Mouse (Mus musculus): ENCODE measurements around the gene Pde9a. TPM values are rescaled to one million over a fixed set of nuclear protein-coding genes. Genes with fewer than 3 reads are reported as not detected.

The Pde9a gene
- total and polyA plus RNA-seq, 3 experiments: 0.56 TPM; not detected in 2

DNA sequence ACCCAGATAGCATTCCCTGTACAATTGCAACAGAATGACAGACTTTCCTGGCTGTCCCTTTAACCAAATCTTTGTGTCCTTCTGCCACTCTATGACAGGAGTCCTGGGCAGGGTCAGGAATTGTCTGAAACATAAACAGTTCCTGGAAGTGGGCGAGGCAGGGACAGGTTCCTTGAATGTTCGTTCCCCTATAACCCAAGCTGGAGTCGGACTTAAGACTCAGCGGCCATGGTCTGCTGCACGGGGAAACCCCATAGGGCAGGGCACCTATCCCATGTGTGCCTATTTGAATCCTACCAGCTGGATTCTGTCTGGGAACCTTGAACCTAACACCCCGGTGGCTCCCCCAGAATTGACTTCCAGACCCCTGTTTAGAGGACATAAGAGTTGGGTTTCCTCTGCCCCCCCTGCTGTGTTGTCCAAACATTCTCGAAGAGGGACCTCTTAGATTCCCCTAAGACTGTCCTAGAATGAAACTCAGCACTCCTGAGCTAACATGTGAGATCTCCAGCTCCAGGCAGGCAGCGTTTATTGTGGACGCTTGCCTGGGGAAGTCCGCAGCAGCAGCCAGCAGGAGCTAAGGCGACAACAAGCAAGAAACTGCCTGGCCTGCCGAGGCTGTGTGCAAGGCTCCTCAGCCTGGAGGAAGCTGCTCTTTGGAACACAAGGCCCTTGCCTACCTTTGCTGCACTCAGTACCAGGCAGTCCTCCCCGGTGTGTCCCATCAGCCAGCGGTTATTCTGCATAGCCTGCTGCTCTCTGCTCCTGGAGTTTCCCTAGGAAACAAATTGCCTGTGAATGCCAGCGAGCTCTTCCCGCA lies 48.2 kb downstream of the Pde9a start:
- peaks cover 0 to 2% of the 10 kb centered on the region in 2 experiments; a peak in 1 of 4 replicates for H3K36me3 ChIP-seq (ENCODE audit: control insufficient read depth in 1 of 2, insufficient read depth in 2 of 2, low read length in 2 of 2)
- H3K9me3 ChIP-seq (replicated peaks; ENCODE audit: insufficient read depth, low read length): no peaks in the 10 kb centered on the region
- H3K4me1 ChIP-seq (ENCODE audit: control insufficient read depth in 1 of 2, insufficient read depth in 2 of 2, low read length in 2 of 2): peaks cover 0 to 3% of the 10 kb centered on the region in 2 experiments; a peak in 1 of 4 replicates
- no peak overlapping the region for H3K27ac ChIP-seq (ENCODE audit: control insufficient read depth, low read depth, low read length)
- no peak overlapping the region for H3K4me3 ChIP-seq (ENCODE audit: control insufficient read depth in 1 of 2, insufficient read depth in 1 of 2, low read depth in 2 of 2, low read length in 2 of 2)
- TF ChIP-seq MYB (IDR thresholded peaks at IDR 0.05; ENCODE audit: low read depth, low read length) (no peak), POLR2A (IDR thresholded peaks at IDR 0.05; ENCODE audit: control insufficient read depth in 1 of 2, insufficient read depth in 1 of 2, low read depth in 1 of 2, low read length in 2 of 2, poor library complexity in 1 of 2) (no peak), MYC (IDR thresholded peaks at IDR 0.05; ENCODE audit: low read depth, low read length) (no peak), ZNF384 (IDR thresholded peaks at IDR 0.05; ENCODE audit: low read depth, low read length) (no peak), MAX (IDR thresholded peaks at IDR 0.05; ENCODE audit: low read length) (no peak), EP300 (IDR thresholded peaks at IDR 0.05; ENCODE audit: low read depth in 1 of 2, low read length in 2 of 2) (no peak), ZKSCAN1 (IDR thresholded peaks at IDR 0.05; ENCODE audit: low read depth, low read length) (no peak), GABPA (IDR thresholded peaks at IDR 0.05; ENCODE audit: low read depth, low read length) (no peak), RCOR1 (IDR thresholded peaks at IDR 0.05; ENCODE audit: low read depth, low read length) (no peak), HCFC1 (IDR thresholded peaks at IDR 0.05; ENCODE audit: low read depth, low read length) (no peak), ELF1 (IDR thresholded peaks at IDR 0.05; ENCODE audit: low read depth, low read length) (no peak), CTCF (IDR thresholded peaks at IDR 0.05 in 2 of 3, conservative IDR thresholded peaks at IDR 0.05 in 1 of 3; ENCODE audit: control insufficient read depth in 1 of 3, insufficient read depth in 1 of 3, low read depth in 2 of 3, low read length in 3 of 3, poor library complexity in 1 of 3, severe bottlenecking in 1 of 3) (no peak), POLR2AphosphoS2 (IDR thresholded peaks at IDR 0.05; ENCODE audit: low read length) (no peak)
- DNase-seq (ENCODE audit: low read depth, low spot score): no peak
- H3K79me2 ChIP-seq (ENCODE audit: control insufficient read depth, insufficient read depth, low read length, poor library complexity): no peaks in the 10 kb centered on the region
- no peak overlapping the region for H3K9ac ChIP-seq (ENCODE audit: control insufficient read depth, low read depth, low read length, poor library complexity, severe bottlenecking)
- no peaks in the 10 kb centered on the region for H3K27me3 ChIP-seq (ENCODE audit: control insufficient read depth in 1 of 2, insufficient read depth in 2 of 2, low read length in 2 of 2)

GRCm38 (mm10) chr17:31434825-31435325 lies 48.9 kb downstream of the Pde9a start:
- no peak overlapping the region for H3K27ac ChIP-seq (ENCODE audit: control insufficient read depth, low read depth, low read length)
- no peak for TF ChIP-seq USF2 (IDR thresholded peaks at IDR 0.05; ENCODE audit: borderline replicate concordance in 1 of 2, insufficient read depth in 1 of 2, low read depth in 1 of 2, low read length in 2 of 2)
- TF ChIP-seq TBP (IDR thresholded peaks at IDR 0.05; ENCODE audit: low read depth, low read length): no peak
- no peak for TF ChIP-seq MXI1 (IDR thresholded peaks at IDR 0.05; ENCODE audit: low read depth, low read length)
- TF ChIP-seq UBTF (IDR thresholded peaks at IDR 0.05; ENCODE audit: borderline replicate concordance, insufficient read depth, low read depth, low read length): no peak
- no peak for TF ChIP-seq JUND (IDR thresholded peaks at IDR 0.05; ENCODE audit: low read depth, low read length)
- no peak for TF ChIP-seq MYC (IDR thresholded peaks at IDR 0.05; ENCODE audit: low read depth, low read length)
- no peak for TF ChIP-seq ELF1 (IDR thresholded peaks at IDR 0.05; ENCODE audit: low read depth, low read length)
- no peak for TF ChIP-seq POLR2AphosphoS5 (IDR thresholded peaks at IDR 0.05; ENCODE audit: borderline replicate concordance, low read depth, low read length)
- no peak for TF ChIP-seq ZC3H11A (IDR thresholded peaks at IDR 0.05; ENCODE audit: low read depth, low read length)
- peaks cover 0 to 3% of the 10 kb centered on the region in 2 experiments; a peak in 1 of 4 replicates for H3K4me1 ChIP-seq (ENCODE audit: control insufficient read depth in 1 of 2, insufficient read depth in 2 of 2, low read length in 2 of 2)
- peaks cover 0 to 2% of the 10 kb centered on the region in 2 experiments; a peak in 1 of 4 replicates for H3K36me3 ChIP-seq (ENCODE audit: control insufficient read depth in 1 of 2, insufficient read depth in 2 of 2, low read length in 2 of 2)
- no peak for DNase-seq (ENCODE audit: low read depth, low spot score)
- H3K27me3 ChIP-seq (ENCODE audit: control insufficient read depth in 1 of 2, insufficient read depth in 2 of 2, low read length in 2 of 2): no peaks in the 10 kb centered on the region
- H3K79me2 ChIP-seq (ENCODE audit: control insufficient read depth, insufficient read depth, low read length, poor library complexity): no peaks in the 10 kb centered on the region
- H3K9me3 ChIP-seq (replicated peaks; ENCODE audit: insufficient read depth, low read length): no peaks in the 10 kb centered on the region
- H3K9ac ChIP-seq (ENCODE audit: control insufficient read depth, low read depth, low read length, poor library complexity, severe bottlenecking): no peak overlapping the region
- H3K4me3 ChIP-seq (ENCODE audit: control insufficient read depth in 1 of 2, insufficient read depth in 1 of 2, low read depth in 2 of 2, low read length in 2 of 2): no peak overlapping the region
